Mouse (Mus musculus) E14TG2a.4 (cell line): ENCODE measurements at regions not wholly inside any gene's neighbourhood (a gene's known extent, or its start where the extent isn't known, plus 50 kb on each side); places are given as distances from the start of the nearest gene placed in this dataset.

Source experiments
- CTCF ChIP-seq: conservative IDR thresholded peaks from 2 replicates; pipeline ENCODE4 v1.5.1; 2014; ENCODE audit warnings: low read length
- NANOG ChIP-seq: IDR thresholded peaks from 2 replicates; pipeline ENCODE4 v1.6.1; 2014; ENCODE audit warnings: borderline replicate concordance, low read length, mixed read lengths
- POU5F1 ChIP-seq: IDR thresholded peaks from 2 replicates; pipeline ENCODE4 v1.6.1; 2014; ENCODE audit warnings: low read length, borderline replicate concordance

DNA sequence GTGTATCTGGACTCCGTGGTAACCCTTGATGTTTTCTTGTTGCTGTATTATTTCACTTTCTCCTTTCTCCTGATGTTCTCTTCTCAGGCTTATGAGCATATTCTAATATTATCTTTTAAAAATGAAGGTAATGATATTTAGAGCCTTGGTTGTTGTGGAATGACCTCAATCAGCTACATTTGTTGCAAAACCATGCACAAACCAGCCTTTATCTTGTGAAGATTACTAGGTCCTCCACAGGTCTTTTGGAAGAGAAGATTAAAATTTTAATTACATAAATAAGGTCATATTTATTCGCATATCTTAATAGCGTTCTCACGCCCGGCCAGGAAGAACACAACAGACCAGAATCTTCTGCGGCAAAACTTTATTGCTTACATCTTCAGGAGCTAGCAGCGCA, 335.5 kb upstream of the Sema6d start:
- TF ChIP-seq CTCF (no peak), POU5F1 (no peak), NANOG (no peak)
